Mouse (Mus musculus) heart, adult 2 months (tissue): ENCODE measurements around the gene Tmem176b. TPM values are rescaled to one million over a fixed set of nuclear protein-coding genes. Genes with fewer than 3 reads are reported as not detected.

Experiments
- DNase-seq, 2 experiments: peaks; one replicate each; pipeline ENCODE4 v3.0.0; 2021
- H3K27ac ChIP-seq: fragments of 200-600 bp; 2 replicates; pipeline ENCODE4 v1.8.1; 2022
- H3K27me3 ChIP-seq: fragments of 200-500 bp; 2 replicates; pipeline ENCODE4 v1.6.1; 2012; ENCODE audit warnings: mild to moderate bottlenecking, low read length, inconsistent platforms, mixed read lengths; ENCODE audit not compliant: control insufficient read depth, insufficient read depth
- H3K36me3 ChIP-seq: fragments of 200-500 bp; 2 replicates; pipeline ENCODE4 v1.6.1; 2012; ENCODE audit warnings: low read length, inconsistent platforms; ENCODE audit not compliant: control insufficient read depth, insufficient read depth
- H3K4me1 ChIP-seq: fragments of 200-500 bp; 2 replicates; pipeline ENCODE4 v1.6.1; 2011; ENCODE audit warnings: low read length; ENCODE audit not compliant: control insufficient read depth, insufficient read depth
- H3K4me3 ChIP-seq: fragments of 200-600 bp; 2 replicates; pipeline ENCODE4 v1.8.1; 2022
- H3K79me2 ChIP-seq: fragments of 200-500 bp; replicated peaks from 2 replicates; pipeline ENCODE4 v1.6.1; 2012; ENCODE audit warnings: mild to moderate bottlenecking, inconsistent platforms, low read length, moderate library complexity, mixed read lengths; ENCODE audit not compliant: control insufficient read depth, insufficient read depth
- H3K9ac ChIP-seq: fragments of 200-500 bp; 2 replicates; pipeline ENCODE4 v1.6.1; 2012; ENCODE audit warnings: low read depth, mild to moderate bottlenecking, control low read depth, inconsistent platforms, low read length, mixed read lengths
- CTCF ChIP-seq: fragments of 200-600 bp; IDR thresholded peaks from 2 replicates; pipeline ENCODE4 v1.8.1; 2022; ENCODE audit warnings: antibody characterized with exemption, mild to moderate bottlenecking, moderate library complexity
- EP300 ChIP-seq: fragments of 200-500 bp; IDR thresholded peaks from 2 replicates; pipeline ENCODE4 v1.6.1; 2011; ENCODE audit warnings: low read depth, low read length, control low read depth; ENCODE audit not compliant: insufficient read depth
- POLR2A ChIP-seq: fragments of 200-500 bp; IDR thresholded peaks from 2 replicates; pipeline ENCODE4 v1.6.1; 2011; ENCODE audit warnings: mild to moderate bottlenecking, low read depth, low read length, control low read depth; ENCODE audit not compliant: insufficient read depth
- WGBS: fragments of 180-500 bp; shearing (Covaris S2); methylation state at CpG from one replicate; pipeline ENCODE4 v1.1.7; 2018; 5-methylcytosine and 5-hydroxymethylcytosine counted together
- intact Hi-C: fragments of 180-260 bp; cut with DNase I; formaldehyde crosslinking; loops from one replicate; pipeline ENCODE4 v1.15.1; 2025
- polyA plus RNA-seq: library from polyadenylated mRNA; depleted of rRNA; stranded (reverse); fragments of >200 nt; gene quantifications from 2 replicates; pipeline ENCODE4 v1.2.3, GENCODE M21; 2012
- total RNA-seq, 2 experiments: library from RNA; stranded (reverse); gene quantifications; 2 replicates each; pipeline ENCODE4 v1.2.3; 2021

Tmem176b gene
- total and polyA plus RNA-seq, 3 experiments, result 41.6 to 108 (median 53.0) TPM

DNA sequence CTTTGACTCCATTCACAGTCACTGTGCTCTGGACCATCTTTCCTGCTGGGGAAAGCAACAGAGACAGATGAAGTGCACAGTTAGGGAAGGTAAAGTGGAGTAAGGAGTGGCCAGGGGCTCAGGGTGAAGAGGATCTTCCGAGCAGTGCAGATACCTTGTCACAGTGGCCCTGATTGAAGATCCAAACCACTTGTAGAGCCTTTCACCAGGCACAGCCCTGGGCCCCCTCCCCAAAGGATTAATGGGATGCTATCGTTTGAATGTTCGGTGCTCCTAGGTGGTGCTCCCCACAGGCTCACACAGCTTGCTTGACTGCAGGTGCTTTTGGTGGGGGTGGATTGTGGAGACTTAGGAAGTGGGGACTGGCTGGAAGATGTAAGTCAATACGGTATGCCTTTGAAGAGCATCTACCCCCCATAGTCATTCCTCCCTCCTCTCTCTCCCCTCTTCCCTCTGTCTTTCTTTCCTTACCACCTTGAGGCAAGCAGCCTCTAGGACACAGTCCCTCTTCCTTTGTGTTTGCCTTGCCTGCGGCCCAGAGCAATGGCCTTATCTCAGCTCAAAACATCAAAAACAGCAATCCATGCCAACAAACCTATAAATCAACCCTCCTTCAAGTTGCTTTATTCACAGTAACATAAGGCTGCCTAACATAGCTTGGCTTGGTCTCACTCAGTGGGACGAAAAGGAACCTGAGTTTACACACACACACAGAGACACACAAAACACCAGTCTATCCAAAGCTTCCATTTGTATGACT is 2.8 kb downstream of the Tmem176b start:
- H3K79me2 ChIP-seq, result no peaks in the 10 kb centered on the region
- WGBS, result 85% methylated on average over 6 of the region's 6 CpGs
- H3K27me3 ChIP-seq, result no peaks in the 10 kb centered on the region
- H3K9ac ChIP-seq, result no peak overlapping the region
- no peak overlapping the region for H3K27ac ChIP-seq
- H3K4me1 ChIP-seq, result peaks cover 4% of the 10 kb centered on the region
- no peak for TF ChIP-seq EP300
- no peak for TF ChIP-seq CTCF
- no peak for TF ChIP-seq POLR2A
- intact Hi-C loops, result loop anchor here (1.0 kb wide), 1 partner anchor 20 kb away; no protein-coding TSS in a partner anchor
- no peaks in the 10 kb centered on the region for H3K36me3 ChIP-seq
- DNase-seq, result no peak
- no peak overlapping the region for H3K4me3 ChIP-seq

DNA sequence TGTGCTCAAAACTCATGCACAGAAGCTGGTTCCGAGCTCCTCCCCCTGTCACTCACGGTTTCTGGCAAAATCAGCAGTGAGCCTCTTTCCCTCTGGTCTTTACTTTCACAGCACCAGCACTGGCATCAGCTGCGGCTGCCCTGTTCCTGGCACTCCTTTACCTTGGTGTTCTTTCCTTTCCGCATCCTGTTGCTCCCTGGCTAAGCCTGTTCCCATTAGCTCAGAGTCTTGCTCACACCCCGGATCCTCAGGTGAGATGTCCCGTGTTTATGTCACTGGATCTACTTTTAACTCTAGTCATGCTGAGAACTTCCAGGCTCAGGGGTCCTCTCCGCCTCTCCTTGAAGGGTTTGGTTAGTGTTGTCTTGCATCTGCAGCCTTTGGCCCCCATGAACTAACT is 3.8 kb downstream of the Tmem176b start:
- DNase-seq, result no peak
- 89% methylated on average over 7 of the region's 7 CpGs for whole genome bisulfite sequencing
- no peaks in the 10 kb centered on the region for H3K36me3 ChIP-seq

GRCm38 (mm10) chr6:48836146-48836545 is 5.2 kb downstream of the Tmem176b start:
- intact Hi-C loops, result no loop called here
- 94% methylated on average over 5 of the region's 5 CpGs for WGBS
- no peak overlapping the region for H3K4me3 ChIP-seq
- no peaks in the 10 kb centered on the region for H3K27me3 ChIP-seq
- no peak overlapping the region for H3K9ac ChIP-seq
- peaks cover 1% of the 10 kb centered on the region; the same call in 1 of the 2 replicates for H3K4me1 ChIP-seq
- no peak for DNase-seq
- H3K79me2 ChIP-seq, result no peaks in the 10 kb centered on the region
- H3K27ac ChIP-seq, result no peak overlapping the region
- H3K36me3 ChIP-seq, result no peaks in the 10 kb centered on the region
- TF ChIP-seq CTCF (no peak), POLR2A (no peak), EP300 (no peak)

More for the DNA sequence above, 3.8 kb downstream of the Tmem176b start:
- H3K9ac ChIP-seq, result no peak overlapping the region
- peaks cover 4% of the 10 kb centered on the region for H3K4me1 ChIP-seq
- no peak overlapping the region for H3K27ac ChIP-seq
- TF ChIP-seq POLR2A (no peak), CTCF (no peak), EP300 (no peak)
- no peaks in the 10 kb centered on the region for H3K27me3 ChIP-seq
- H3K4me3 ChIP-seq, result no peak overlapping the region
- intact Hi-C loops, result no loop called here
- no peaks in the 10 kb centered on the region for H3K79me2 ChIP-seq

GRCm38 (mm10) chr6:48835241-48835640 is 6.1 kb downstream of the Tmem176b start:
- WGBS, result 84% methylated on average over 5 of the region's 5 CpGs
- no peak overlapping the region for H3K4me3 ChIP-seq
- no peak overlapping the region for H3K27ac ChIP-seq
- no peaks in the 10 kb centered on the region for H3K27me3 ChIP-seq
- no peaks in the 10 kb centered on the region for H3K36me3 ChIP-seq
- no peaks in the 10 kb centered on the region; the same call in 1 of the 2 replicates for H3K4me1 ChIP-seq
- no peak overlapping the region for H3K9ac ChIP-seq
- DNase-seq, result no peak
- TF ChIP-seq EP300 (no peak), POLR2A (no peak), CTCF (no peak)
- no peaks in the 10 kb centered on the region for H3K79me2 ChIP-seq
- intact Hi-C loops, result no loop called here

DNA sequence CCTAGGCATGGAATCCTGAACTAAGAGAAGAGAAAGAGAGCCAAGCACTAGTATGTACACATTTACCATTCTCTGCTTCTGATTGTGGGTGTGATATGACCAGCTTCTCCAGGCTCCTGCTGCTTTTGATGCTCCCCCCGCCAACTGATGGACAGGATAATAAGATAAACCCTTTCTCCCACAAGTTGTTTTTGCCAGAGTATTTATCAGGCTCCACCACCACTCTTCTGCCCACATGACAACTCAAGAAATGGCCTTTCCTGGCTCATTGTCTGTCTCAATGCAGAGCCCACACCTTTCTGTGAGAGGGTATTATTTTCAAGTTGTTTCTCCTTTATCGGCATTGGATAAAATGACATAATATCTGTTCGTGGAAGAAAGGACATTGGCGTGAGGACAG is 7.8 kb downstream of the Tmem176b start:
- DNase-seq, result no peak
- WGBS, result 93% methylated on average over 4 of the region's 4 CpGs

GRCm38 (mm10) chr6:48832426-48832825 is 8.9 kb downstream of the Tmem176b start:
- 98% methylated on average over 1 of the region's 1 CpGs for WGBS
- H3K36me3 ChIP-seq, result no peaks in the 10 kb centered on the region
- H3K27me3 ChIP-seq, result no peaks in the 10 kb centered on the region
- no peak for TF ChIP-seq POLR2A
- TF ChIP-seq CTCF, result no peak
- H3K9ac ChIP-seq, result no peak overlapping the region
- no peak for DNase-seq
- no peak overlapping the region for H3K27ac ChIP-seq
- no peaks in the 10 kb centered on the region; the same call in 1 of the 2 replicates for H3K4me1 ChIP-seq
- intact Hi-C loops, result no loop called here
- H3K4me3 ChIP-seq, result no peak overlapping the region
- no peaks in the 10 kb centered on the region for H3K79me2 ChIP-seq

More for the DNA sequence above, 7.8 kb downstream of the Tmem176b start:
- Histone ChIP-seq H3K27me3 (no peaks in the 10 kb centered on the region), H3K79me2 (no peaks in the 10 kb centered on the region), H3K36me3 (no peaks in the 10 kb centered on the region), H3K9ac (no peak overlapping the region), H3K27ac (no peak overlapping the region), H3K4me3 (no peak overlapping the region), H3K4me1 (no peaks in the 10 kb centered on the region; the same call in 1 of the 2 replicates)
- intact Hi-C loops, result no loop called here
- TF ChIP-seq POLR2A, result no peak
- TF ChIP-seq EP300, result no peak
- no peak for TF ChIP-seq CTCF
